Mouse (Mus musculus) hindbrain, embryonic 10.5 days (tissue): Measurements from ENCODE around the gene Capza2. TPM values are rescaled to one million over a fixed set of nuclear protein-coding genes. Genes with fewer than 3 reads are reported as not detected.
"Not testable (repeated sequence)": the region's sequence is repeated elsewhere in the genome, so short reads cannot be mapped to it uniquely, and the experiment has no call there.

Experiments used
- DNase-seq: peaks from one replicate; pipeline ENCODE4 v3.0.0-alpha.2; 2017; ENCODE audit warnings: low spot score
- H3K27ac ChIP-seq: fragments of 300-500 bp; sonication (generic); 2 replicates; pipeline ENCODE4 v1.5.1; 2016; ENCODE audit warnings: mild to moderate bottlenecking, moderate library complexity
- H3K27me3 ChIP-seq: fragments of 300-500 bp; sonication (generic); 2 replicates; pipeline ENCODE4 v1.6.1; 2016; ENCODE audit warnings: mild to moderate bottlenecking; ENCODE audit not compliant: poor library complexity, insufficient read depth, severe bottlenecking
- H3K36me3 ChIP-seq: fragments of 300-500 bp; sonication (generic); 2 replicates; pipeline ENCODE4 v1.6.1; 2016; ENCODE audit warnings: mild to moderate bottlenecking, moderate library complexity
- H3K4me1 ChIP-seq: fragments of 300-500 bp; sonication (generic); replicated peaks from 2 replicates; pipeline ENCODE4 v1.6.1; 2016; ENCODE audit warnings: mild to moderate bottlenecking
- H3K4me3 ChIP-seq: fragments of 300-500 bp; sonication (generic); 2 replicates; pipeline ENCODE4 v1.5.1; 2016; ENCODE audit warnings: mild to moderate bottlenecking, moderate library complexity
- H3K9me3 ChIP-seq: fragments of 300-500 bp; sonication (generic); 2 replicates; pipeline ENCODE4 v1.6.1; 2016; ENCODE audit warnings: mild to moderate bottlenecking, moderate library complexity
- WGBS: fragments of 180-500 bp; shearing (Covaris S2); methylation state at CpG from one replicate; pipeline ENCODE4 v1.1.7; 2016; 5-methylcytosine and 5-hydroxymethylcytosine counted together
- polyA plus RNA-seq: library from polyadenylated mRNA; unstranded; fragments of >200 nt; fragmentation: Nextera tagmentation; extraction: Ambion mirVana; gene quantifications from 2 replicates; pipeline ENCODE4 v1.2.1, GENCODE M21; 2016

Capza2 gene
- polyA plus RNA-seq, 1 experiment from 2014 or later = 172 TPM

- peaks cover 12% of the 10 kb centered on the region; the same call in 1 of the 2 replicates for H3K36me3 ChIP-seq
- peaks cover 19% of the 10 kb centered on the region for H3K4me1 ChIP-seq
- peak overlapping the region; percentile 96 for H3K27ac ChIP-seq
- peak; percentile 74 for DNase-seq
- H3K9me3 ChIP-seq = no peaks in the 10 kb centered on the region
- WGBS = under 1% methylated on average over 82 of the region's 97 CpGs
- peak overlapping the region; percentile 83 for H3K4me3 ChIP-seq
- peaks cover 10% of the 10 kb centered on the region; the same call in 1 of the 2 replicates for H3K27me3 ChIP-seq
Measured at GRCm38 (mm10) chr6:17693726-17694549, 57.9 kb downstream of the Capza2 start.

GRCm38 (mm10) chr6:17694550-17694951, 58.5 kb downstream of the Capza2 start:
- Histone ChIP-seq H3K9me3 (no peaks in the 10 kb centered on the region), H3K4me1 (peaks cover 19% of the 10 kb centered on the region), H3K4me3 (peak overlapping the region; percentile 83), H3K36me3 (peaks cover 12% of the 10 kb centered on the region; the same call in 1 of the 2 replicates), H3K27me3 (peaks cover 10% of the 10 kb centered on the region; the same call in 1 of the 2 replicates), H3K27ac (peak overlapping the region; percentile 96)
- DNase-seq = peak; percentile 66
- under 1% methylated on average over 46 of the region's 46 CpGs for WGBS

DNA sequence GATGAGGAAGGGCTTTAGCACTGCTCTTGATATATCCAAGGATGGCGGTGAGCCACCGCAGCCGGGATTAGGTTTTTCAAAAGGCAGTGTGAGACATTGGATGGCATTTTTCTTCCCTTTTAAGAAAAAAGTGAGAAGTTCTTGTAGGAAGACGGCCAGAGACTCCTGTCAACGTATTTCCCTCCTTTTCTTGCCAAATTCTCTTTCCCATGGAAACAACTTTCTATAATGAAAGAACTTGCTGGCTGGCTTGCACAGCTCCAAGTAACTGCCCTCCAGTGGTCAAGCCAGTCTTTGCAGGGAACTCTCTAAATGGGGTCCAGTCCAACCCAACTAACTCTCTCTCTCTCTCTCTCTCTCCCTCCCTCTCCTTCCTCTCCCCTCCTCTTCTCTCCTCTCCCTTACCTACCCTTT, 60.3 kb downstream of the Capza2 start:
- Histone ChIP-seq H3K36me3 (peaks cover 12% of the 10 kb centered on the region; the same call in 1 of the 2 replicates), H3K4me3 (no peak overlapping the region), H3K27me3 (peaks cover 10% of the 10 kb centered on the region; the same call in 1 of the 2 replicates), H3K27ac (no peak overlapping the region), H3K4me1 (peaks cover 19% of the 10 kb centered on the region), H3K9me3 (no peaks in the 10 kb centered on the region)
- 60% methylated on average over 5 of the region's 5 CpGs for WGBS
- peak; percentile 54 for DNase-seq

- DNase-seq = no peak
- Histone ChIP-seq H3K36me3 (peaks cover 12% of the 10 kb centered on the region; the same call in 1 of the 2 replicates), H3K9me3 (no peaks in the 10 kb centered on the region), H3K27me3 (no peaks in the 10 kb centered on the region), H3K4me1 (peaks cover 2% of the 10 kb centered on the region; the same call in 1 of the 2 replicates), H3K4me3 (no peak overlapping the region), H3K27ac (no peak overlapping the region)
- WGBS = 76% methylated on average over 7 of the region's 7 CpGs
Measured at GRCm38 (mm10) chr6:17700936-17701612, 65.0 kb downstream of the Capza2 start.

GRCm38 (mm10) chr6:17704038-17704437, 68.0 kb downstream of the Capza2 start:
- WGBS = 89% methylated on average over 1 of the region's 1 CpGs
- not testable (repeated sequence) for DNase-seq

GRCm38 (mm10) chr6:17705973-17706372, 69.9 kb downstream of the Capza2 start:
- no peaks in the 10 kb centered on the region for H3K36me3 ChIP-seq
- no peaks in the 10 kb centered on the region for H3K4me1 ChIP-seq
- H3K9me3 ChIP-seq = no peaks in the 10 kb centered on the region
- WGBS = 92% methylated on average over 3 of the region's 3 CpGs
- H3K27ac ChIP-seq = no peak overlapping the region
- no peak for DNase-seq
- H3K27me3 ChIP-seq = no peaks in the 10 kb centered on the region
- H3K4me3 ChIP-seq = no peak overlapping the region

More at GRCm38 (mm10) chr6:17704038-17704437, 68.0 kb downstream of the Capza2 start:
- not testable (repeated sequence) for H3K9me3 ChIP-seq, H3K27me3 ChIP-seq, H3K4me1 ChIP-seq, H3K36me3 ChIP-seq, H3K4me3 ChIP-seq, H3K27ac ChIP-seq

Other genes with a start within 250 kb of the Capza2 start
- gene Met, start 172.4 kb upstream of the Capza2 start, polyA plus RNA-seq = 1.9 and 3.2 TPM in 2 replicates
- 22.8 and 34.8 TPM in 2 replicates for gene St7, start 56.7 kb downstream of the Capza2 start, polyA plus RNA-seq